Mouse (Mus musculus): Measurements from ENCODE around the gene Plekhn1.

DNA sequence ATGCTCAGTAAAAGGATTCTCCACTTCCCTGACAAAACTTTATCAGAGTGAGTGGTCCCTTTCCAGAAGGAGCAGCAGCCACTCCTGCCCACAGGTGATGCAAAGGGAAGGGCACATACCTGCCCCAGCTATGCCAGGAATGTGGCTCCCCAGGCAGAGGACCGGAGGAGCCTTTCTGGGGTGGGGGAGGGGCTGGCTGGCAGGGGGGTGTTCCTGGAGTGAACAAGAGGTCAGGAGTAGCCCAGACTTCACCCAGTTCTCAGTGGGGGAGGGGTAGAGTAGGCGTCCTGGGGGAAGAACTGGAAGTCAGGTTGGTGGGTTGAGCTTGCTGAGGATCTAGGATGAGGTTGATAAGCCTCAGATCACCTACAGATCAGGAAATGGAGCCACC is 41.5 kb downstream of the Plekhn1 start:
- no peak for TF ChIP-seq CEBPB (IDR thresholded peaks at IDR 0.05; ENCODE audit: low read depth)
- TF ChIP-seq CTCF (IDR thresholded peaks at IDR 0.05; ENCODE audit: control insufficient read depth, insufficient read depth, insufficient read length), result no peak
- no peak for TF ChIP-seq MYOD1 (IDR thresholded peaks at IDR 0.05; ENCODE audit: control insufficient read depth, insufficient read length, low read depth)
- no peak for TF ChIP-seq USF1 (IDR thresholded peaks at IDR 0.05; ENCODE audit: low read depth)

Measured in C2C12 (cell line).